In genomic region chr14:103785096-103785965, GRCm38 (mm10) we compare ENCODE assay signal across 8 mouse cellular contexts. TPM values are rescaled to one million over a fixed set of nuclear protein-coding genes. Genes with fewer than 3 reads are reported as not detected.
DNase-seq lines count a peak whose midpoint lies in the region; ATAC-seq and TF ChIP-seq lines count a peak whose summit lies in the region.
"Had no signal": no experiment of that assay in that cellular context is flagged by ENCODE, and none has a peak within 500 bp of the region (broad histone marks: within the 10 kb centered on the region; RNA-seq: fewer than 3 reads in every experiment).

No protein-coding gene starts in this region.

- H3K9me3 ChIP-seq in lung, embryonic 14.5 days (ENCODE audit: low read depth, low read length), result no peaks in the 10 kb centered on the region
- no peaks in the 10 kb centered on the region for H3K9me3 ChIP-seq in heart, embryonic 12.5 days (replicated peaks)
- H3K9me3 ChIP-seq in liver, postnatal 0 days (ENCODE audit: low read length), result no peaks in the 10 kb centered on the region
- no peaks in the 10 kb centered on the region for H3K9me3 ChIP-seq in stomach, embryonic 15.5 days

- no peaks in the 10 kb centered on the region for H3K4me1 ChIP-seq in lung, embryonic 14.5 days (ENCODE audit: insufficient read depth)
- H3K4me1 ChIP-seq in heart, embryonic 12.5 days (replicated peaks), result no peaks in the 10 kb centered on the region
- H3K4me1 ChIP-seq in liver, postnatal 0 days (ENCODE audit: insufficient read depth), result no peaks in the 10 kb centered on the region
- no peaks in the 10 kb centered on the region for H3K4me1 ChIP-seq in stomach, embryonic 15.5 days

- TF ChIP-seq CTCF in lung, embryonic 14.5 days (IDR thresholded peaks at IDR 0.05; ENCODE audit: low read depth), result no peak
- no peak for TF ChIP-seq CTCF in liver, postnatal 0 days (IDR thresholded peaks at IDR 0.05; ENCODE audit: low read depth)

- H3K27me3 ChIP-seq in lung, embryonic 14.5 days (ENCODE audit: insufficient read depth, low read length), result no peaks in the 10 kb centered on the region
- no peaks in the 10 kb centered on the region for H3K27me3 ChIP-seq in heart, embryonic 12.5 days (replicated peaks)
- no peaks in the 10 kb centered on the region for H3K27me3 ChIP-seq in liver, postnatal 0 days (ENCODE audit: insufficient read depth, low read length)
- H3K27me3 ChIP-seq in stomach, embryonic 15.5 days (replicated peaks), result no peaks in the 10 kb centered on the region

- no peak overlapping the region for H3K9ac ChIP-seq in lung, embryonic 14.5 days
- no peak overlapping the region for H3K9ac ChIP-seq in heart, embryonic 12.5 days
- no peak overlapping the region for H3K9ac ChIP-seq in liver, postnatal 0 days (replicated peaks)
- no peak overlapping the region for H3K9ac ChIP-seq in stomach, embryonic 15.5 days

- 28% methylated on average over 9 of the region's 9 CpGs for WGBS in lung, embryonic 14.5 days
- 55% methylated on average over 9 of the region's 9 CpGs for WGBS in heart, embryonic 12.5 days
- WGBS in liver, postnatal 0 days (ENCODE audit: insufficient replicate concordance), result 25% methylated on average over 9 of the region's 9 CpGs
- WGBS in stomach, embryonic 15.5 days, result 34% methylated on average over 9 of the region's 9 CpGs

- peak overlapping the region; percentile 83 for H3K27ac ChIP-seq in lung, embryonic 14.5 days (ENCODE audit: low read depth)
- no peak overlapping the region for H3K27ac ChIP-seq in heart, embryonic 12.5 days (ENCODE audit: poor library complexity, severe bottlenecking)
- no peak overlapping the region for H3K27ac ChIP-seq in liver, postnatal 0 days (ENCODE audit: low read depth)
- peak overlapping the region; percentile 76 for H3K27ac ChIP-seq in stomach, embryonic 15.5 days

- no peaks in the 10 kb centered on the region for H3K36me3 ChIP-seq in lung, embryonic 14.5 days (ENCODE audit: insufficient read depth)
- H3K36me3 ChIP-seq in heart, embryonic 12.5 days, result no peaks in the 10 kb centered on the region
- H3K36me3 ChIP-seq in liver, postnatal 0 days (replicated peaks; ENCODE audit: insufficient read depth, low read length), result no peaks in the 10 kb centered on the region
- H3K36me3 ChIP-seq in stomach, embryonic 15.5 days, result no peaks in the 10 kb centered on the region

- ATAC-seq in lung, embryonic 14.5 days (ENCODE audit: insufficient read depth), result peak; percentile 95
- peak; percentile 57; the same call in 1 of the 2 replicates for ATAC-seq in heart, embryonic 12.5 days (ENCODE audit: insufficient number of reproducible peaks, low FRiP score)
- ATAC-seq in liver, postnatal 0 days, result peak; percentile 50
- peak; percentile 77; the same call in 1 of the 2 replicates for ATAC-seq in stomach, embryonic 15.5 days (ENCODE audit: insufficient read depth, low FRiP score, low read depth)

- no peak for TF ChIP-seq EP300 in liver, postnatal 0 days (IDR thresholded peaks at IDR 0.05; ENCODE audit: low read depth)

- peak overlapping the region; percentile 46 for H3K4me2 ChIP-seq in lung, embryonic 14.5 days
- no peak overlapping the region for H3K4me2 ChIP-seq in heart, embryonic 12.5 days
- peak overlapping the region; percentile 10; the same call in 1 of the 2 replicates for H3K4me2 ChIP-seq in liver, postnatal 0 days (ENCODE audit: low read depth, low read length)
- peak overlapping the region; percentile 27; the same call in 1 of the 2 replicates for H3K4me2 ChIP-seq in stomach, embryonic 15.5 days

- no peak overlapping the region for H3K4me3 ChIP-seq in lung, embryonic 14.5 days (ENCODE audit: low read depth, low read length)
- H3K4me3 ChIP-seq in heart, embryonic 12.5 days, result no peak overlapping the region
- H3K4me3 ChIP-seq in liver, postnatal 0 days (ENCODE audit: low read depth, low read length), result no peak overlapping the region
- H3K4me3 ChIP-seq in stomach, embryonic 15.5 days (replicated peaks), result 0 out of 2 replicates have a peak overlapping the region, but pooled peaks have one; percentile 9

- DNase-seq in lung, embryonic 14.5 days, result peak; percentile 78
- DNase-seq in lung, adult 18-20 months, result no peak
- no peak for DNase-seq in liver, postnatal 0 days
- DNase-seq in right cerebral cortex, postnatal 25 days, result no peak
- no peak for DNase-seq in spleen, adult 18-20 months
- DNase-seq: thymus, postnatal 4 days had no signal

RNA-seq across cellular contexts. Expression of gene Ednrb, which starts 58.9 kb away (rescaled TPM):
- 136 and 144 TPM in 2 replicates for polyA plus RNA-seq in lung, embryonic 14.5 days (2014; fragmentation: Nextera tagmentation; extraction: Ambion mirVana)
- polyA plus RNA-seq in heart, embryonic 12.5 days (2016; fragmentation: Nextera tagmentation; extraction: Ambion mirVana), result 120 and 130 TPM in 2 replicates
- polyA plus RNA-seq in liver, postnatal 0 days (2015; fragmentation: Nextera tagmentation; extraction: Ambion mirVana), result 7.9 and 10.0 TPM in 2 replicates
- polyA plus RNA-seq in stomach, embryonic 15.5 days (2015; fragmentation: Nextera tagmentation; extraction: Ambion mirVana), result 109 and 116 TPM in 2 replicates

Comparison
In these comparisons a context has a peak if more than half of its experiments do, and no peak if none do; other contexts are left out.
1. H3K27ac ChIP-seq: peak in lung, embryonic 14.5 days (single experiment) and stomach, embryonic 15.5 days (single experiment); none in heart, embryonic 12.5 days (single experiment) and liver, postnatal 0 days (single experiment).
2. RNA of gene Ednrb, which starts 58.9 kb away (polyA plus RNA-seq): 136 to 144 TPM in lung, embryonic 14.5 days, 120 to 130 TPM in heart, embryonic 12.5 days and 109 to 116 TPM in stomach, embryonic 15.5 days; 7.9 to 10.0 TPM in liver, postnatal 0 days; every median in the first group is over 10 times any median in the second.
3. Peak in every context shown above with its lines, with median percentiles within 50 percentile points of each other: ATAC-seq.